Mouse (Mus musculus) midbrain, embryonic 12.5 days (tissue): ENCODE results near the gene BC005624. TPM values are rescaled to one million over a fixed set of nuclear protein-coding genes. Genes with fewer than 3 reads are reported as not detected.
"Not testable (repeated sequence)": the region's sequence is repeated elsewhere in the genome, so short reads cannot be mapped to it uniquely, and the experiment has no call there.

ENCODE experiments used
- ATAC-seq: fragments of 200-750 bp; cut with Nextera tagmentation; 2 replicates; pipeline ENCODE4 v1.8.0; 2017; ENCODE audit warnings: low read depth, moderate TSS enrichment, moderate library complexity; ENCODE audit not compliant: low FRiP score
- H3K27ac ChIP-seq: fragments of 300-500 bp; sonication (generic); replicated peaks from 2 replicates; pipeline ENCODE4 v1.5.1; 2016; ENCODE audit warnings: mild to moderate bottlenecking
- H3K27me3 ChIP-seq: fragments of 300-500 bp; sonication (generic); 2 replicates; pipeline ENCODE4 v1.6.1; 2016; ENCODE audit warnings: mild to moderate bottlenecking
- H3K36me3 ChIP-seq: fragments of 300-500 bp; sonication (generic); 2 replicates; pipeline ENCODE4 v1.6.1; 2016
- H3K4me1 ChIP-seq: fragments of 300-500 bp; sonication (generic); 2 replicates; pipeline ENCODE4 v1.6.1; 2016
- H3K4me2 ChIP-seq: fragments of 300-500 bp; sonication (generic); replicated peaks from 2 replicates; pipeline ENCODE4 v1.6.1; 2016; ENCODE audit warnings: mild to moderate bottlenecking, moderate library complexity
- H3K4me3 ChIP-seq: fragments of 300-500 bp; sonication (generic); 2 replicates; pipeline ENCODE4 v1.5.1; 2016; ENCODE audit warnings: mild to moderate bottlenecking
- H3K9ac ChIP-seq: fragments of 300-500 bp; sonication (generic); replicated peaks from 2 replicates; pipeline ENCODE4 v1.6.1; 2016; ENCODE audit warnings: mild to moderate bottlenecking, moderate library complexity
- H3K9me3 ChIP-seq: fragments of 300-500 bp; sonication (generic); 2 replicates; pipeline ENCODE4 v1.6.1; 2016; ENCODE audit warnings: mild to moderate bottlenecking
- WGBS: fragments of 180-500 bp; shearing (Covaris S2); methylation state at CpG from one replicate; pipeline ENCODE4 v1.1.7; 2016; 5-methylcytosine and 5-hydroxymethylcytosine counted together
- polyA plus RNA-seq: library from polyadenylated mRNA; unstranded; fragments of >200 nt; fragmentation: Nextera tagmentation; extraction: Ambion mirVana; gene quantifications from 2 replicates; pipeline ENCODE4 v1.2.1, GENCODE M21; 2016

Gene BC005624
- polyA plus RNA-seq, 1 experiment from 2014 or later, result 70.8 TPM

- Histone ChIP-seq H3K27ac (no peak overlapping the region), H3K4me1 (peaks cover 18% of the 10 kb centered on the region), H3K4me2 (no peak overlapping the region), H3K4me3 (no peak overlapping the region), H3K9me3 (no peaks in the 10 kb centered on the region), H3K27me3 (no peaks in the 10 kb centered on the region), H3K36me3 (peaks cover 54% of the 10 kb centered on the region), H3K9ac (no peak overlapping the region)
- ATAC-seq, result no peak
- 95% methylated on average over 8 of the region's 8 CpGs for WGBS
Measured at GRCm38 (mm10) chr2:30965627-30966026, 16.4 kb downstream of the BC005624 start.

DNA sequence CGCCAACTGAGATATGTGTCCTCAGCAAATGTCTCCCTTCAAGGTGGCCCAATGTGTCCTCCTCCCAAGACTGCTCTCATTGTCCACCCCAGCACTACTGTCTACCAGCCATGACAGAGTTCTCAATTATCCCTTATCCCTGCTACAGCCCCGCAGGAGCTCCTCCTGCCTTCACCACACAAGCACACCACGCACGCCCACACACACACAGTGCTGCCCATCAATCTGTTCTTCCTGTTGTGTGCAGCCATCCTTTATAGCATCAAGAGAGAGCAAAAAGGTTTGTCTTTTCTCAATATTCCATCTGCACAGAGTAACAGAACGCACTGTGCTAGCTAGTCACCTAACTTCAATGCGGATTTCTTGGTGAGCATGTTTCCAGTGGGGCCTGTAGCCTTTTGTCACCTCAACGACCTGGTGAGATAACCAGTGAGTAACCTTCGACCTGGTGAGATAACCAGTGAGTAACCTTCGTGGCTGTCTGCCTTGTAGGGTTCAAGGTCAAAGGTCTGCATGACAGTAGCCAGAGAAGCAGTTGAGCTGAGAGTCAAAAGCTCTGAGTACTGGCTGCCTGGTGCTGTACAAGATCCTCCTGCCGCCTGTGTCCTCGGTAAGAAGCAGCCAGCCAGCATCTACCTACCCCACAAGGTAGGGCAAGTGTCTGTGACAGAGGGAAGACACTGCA, 19.3 kb downstream of the BC005624 start:
- 93% methylated on average over 11 of the region's 11 CpGs for WGBS
- H3K4me3 ChIP-seq, result no peak overlapping the region
- no peak overlapping the region for H3K4me2 ChIP-seq
- no peak for ATAC-seq
- H3K27ac ChIP-seq, result no peak overlapping the region
- H3K9me3 ChIP-seq, result no peaks in the 10 kb centered on the region
- H3K9ac ChIP-seq, result no peak overlapping the region
- H3K4me1 ChIP-seq, result peaks cover 18% of the 10 kb centered on the region
- H3K27me3 ChIP-seq, result no peaks in the 10 kb centered on the region
- H3K36me3 ChIP-seq, result peaks cover 80% of the 10 kb centered on the region

DNA sequence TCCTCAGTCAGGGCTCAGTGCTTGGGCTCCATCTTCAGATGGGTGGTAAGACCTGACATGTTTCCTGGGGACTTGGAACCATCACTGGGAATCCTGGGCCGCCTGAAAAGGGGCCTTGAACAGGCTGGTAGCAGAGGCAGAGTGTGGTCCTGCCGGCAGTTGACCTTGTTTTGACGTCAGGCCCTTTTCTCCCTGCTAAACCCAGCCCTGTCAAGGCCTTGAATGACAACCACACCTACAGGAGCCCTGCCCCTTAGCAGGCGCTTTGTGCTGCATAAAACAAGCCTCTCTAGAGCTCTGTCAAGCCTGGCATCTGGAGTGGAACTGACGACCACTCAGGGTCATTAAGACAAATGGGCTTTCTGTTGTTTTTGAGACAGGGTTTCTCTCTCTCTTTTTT, 22.1 kb downstream of the BC005624 start:
- Histone ChIP-seq H3K36me3 (peaks cover 100% of the 10 kb centered on the region), H3K9me3 (no peaks in the 10 kb centered on the region), H3K4me2 (no peak overlapping the region), H3K4me3 (no peak overlapping the region), H3K4me1 (peaks cover 11% of the 10 kb centered on the region), H3K9ac (no peak overlapping the region), H3K27ac (no peak overlapping the region), H3K27me3 (no peaks in the 10 kb centered on the region)
- no peak for ATAC-seq
- WGBS, result 63% methylated on average over 5 of the region's 5 CpGs

GRCm38 (mm10) chr2:30958726-30959125, 23.3 kb downstream of the BC005624 start:
- Histone ChIP-seq H3K9me3 (no peaks in the 10 kb centered on the region), H3K27me3 (no peaks in the 10 kb centered on the region), H3K4me3 (no peak overlapping the region), H3K9ac (no peak overlapping the region), H3K36me3 (peaks cover 89% of the 10 kb centered on the region), H3K4me1 (peaks cover 22% of the 10 kb centered on the region), H3K27ac (no peak overlapping the region), H3K4me2 (no peak overlapping the region)
- WGBS, result 93% methylated on average over 14 of the region's 14 CpGs
- no peak for ATAC-seq

GRCm38 (mm10) chr2:30957511-30957910, 24.5 kb downstream of the BC005624 start:
- H3K36me3 ChIP-seq, result peaks cover 77% of the 10 kb centered on the region
- H3K9ac ChIP-seq, result no peak overlapping the region
- ATAC-seq, result no peak
- H3K27ac ChIP-seq, result no peak overlapping the region
- 89% methylated on average over 4 of the region's 4 CpGs for WGBS
- H3K27me3 ChIP-seq, result no peaks in the 10 kb centered on the region
- H3K4me2 ChIP-seq, result no peak overlapping the region
- no peak overlapping the region for H3K4me3 ChIP-seq
- no peaks in the 10 kb centered on the region for H3K9me3 ChIP-seq
- peaks cover 27% of the 10 kb centered on the region for H3K4me1 ChIP-seq

DNA sequence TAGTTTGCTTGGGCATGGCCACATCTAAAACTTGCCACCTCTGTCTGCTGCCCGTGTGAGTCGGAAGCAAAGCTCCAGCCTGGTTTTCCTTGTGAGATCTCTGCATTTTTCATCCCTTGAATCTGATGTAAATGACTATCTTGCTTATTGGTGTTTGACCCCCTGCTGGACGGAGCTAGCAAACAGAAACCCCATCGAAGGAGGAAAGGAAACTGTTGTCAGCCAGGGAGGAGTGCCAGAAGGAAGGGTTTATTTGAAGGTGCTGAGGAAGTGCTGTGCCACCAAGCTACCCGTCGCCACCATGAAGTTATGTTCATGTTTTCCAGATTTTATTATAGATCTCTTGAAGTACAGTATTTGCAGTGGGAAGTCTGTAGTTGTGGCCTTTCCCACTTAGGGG, 27.2 kb downstream of the BC005624 start:
- Histone ChIP-seq H3K27me3 (no peaks in the 10 kb centered on the region), H3K4me2 (peak overlapping the region; percentile 92), H3K4me1 (peaks cover 27% of the 10 kb centered on the region), H3K27ac (no peak overlapping the region), H3K9ac (peak overlapping the region; percentile 92; the same call in 1 of the 2 replicates), H3K36me3 (peaks cover 50% of the 10 kb centered on the region), H3K9me3 (no peaks in the 10 kb centered on the region), H3K4me3 (peak overlapping the region; percentile 95; the same call in 1 of the 2 replicates)
- ATAC-seq, result no peak
- WGBS, result 85% methylated on average over 6 of the region's 6 CpGs

GRCm38 (mm10) chr2:30952824-30953490, 29.0 kb downstream of the BC005624 start, which contains the start of gene Tor1b:
Gene Tor1b (plus strand): TSS chr2:30952959.
- H3K4me3 ChIP-seq, result peak within 1 kb of the TSS; percentile 95
- H3K4me1 ChIP-seq, result peaks cover 27% of the 10 kb centered on the region
- H3K36me3 ChIP-seq, result peaks cover 32% of the 10 kb centered on the region
- ATAC-seq, result peak; percentile 88
- no peaks in the 10 kb centered on the region for H3K9me3 ChIP-seq
- under 1% methylated on average over 58 of the region's 60 CpGs for WGBS
- peak within 1 kb of the TSS; percentile 92 for H3K4me2 ChIP-seq
- H3K9ac ChIP-seq, result peak within 1 kb of the TSS; percentile 92
- H3K27me3 ChIP-seq, result no peaks in the 10 kb centered on the region
- H3K27ac ChIP-seq, result peak within 1 kb of the TSS; percentile 83

DNA sequence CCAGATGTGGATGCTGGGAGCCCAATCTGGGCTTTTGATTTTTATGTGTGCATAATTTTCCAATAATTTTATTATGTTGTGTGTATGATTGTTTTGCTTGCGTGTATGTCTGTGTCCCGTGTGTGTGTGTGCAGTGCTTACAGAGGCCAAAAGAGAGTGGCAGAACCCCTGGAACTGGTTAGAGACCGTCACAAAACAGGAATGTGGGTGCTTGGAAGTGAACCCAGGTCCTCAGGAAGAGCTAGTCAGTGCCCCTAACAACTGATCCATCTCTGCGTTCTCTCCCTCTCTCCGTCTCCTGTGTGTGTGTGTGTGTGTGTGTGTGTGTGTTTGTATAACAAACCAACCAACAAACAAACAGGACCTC, 29.6 kb downstream of the BC005624 start:
- Histone ChIP-seq H3K9me3 (no peaks in the 10 kb centered on the region), H3K27me3 (no peaks in the 10 kb centered on the region), H3K36me3 (peaks cover 26% of the 10 kb centered on the region), H3K4me3 (peak overlapping the region; percentile 95), H3K27ac (peak overlapping the region; percentile 83), H3K9ac (no peak overlapping the region; the same call in 1 of the 2 replicates), H3K4me2 (peak overlapping the region; percentile 92), H3K4me1 (peaks cover 27% of the 10 kb centered on the region)
- ATAC-seq, result no peak; the same call in 1 of the 2 replicates
- 29% methylated on average over 5 of the region's 5 CpGs for WGBS

GRCm38 (mm10) chr2:30942603-30943011, 39.4 kb downstream of the BC005624 start:
- Histone ChIP-seq H3K4me3 (no peak overlapping the region), H3K9me3 (no peaks in the 10 kb centered on the region), H3K27me3 (peaks cover 6% of the 10 kb centered on the region; the same call in 1 of the 2 replicates), H3K36me3 (no peaks in the 10 kb centered on the region), H3K4me1 (no peaks in the 10 kb centered on the region), H3K4me2 (peak overlapping the region; percentile 36), H3K27ac (no peak overlapping the region), H3K9ac (no peak overlapping the region)
- WGBS, result 28% methylated on average over 16 of the region's 16 CpGs
- ATAC-seq, result no peak

DNA sequence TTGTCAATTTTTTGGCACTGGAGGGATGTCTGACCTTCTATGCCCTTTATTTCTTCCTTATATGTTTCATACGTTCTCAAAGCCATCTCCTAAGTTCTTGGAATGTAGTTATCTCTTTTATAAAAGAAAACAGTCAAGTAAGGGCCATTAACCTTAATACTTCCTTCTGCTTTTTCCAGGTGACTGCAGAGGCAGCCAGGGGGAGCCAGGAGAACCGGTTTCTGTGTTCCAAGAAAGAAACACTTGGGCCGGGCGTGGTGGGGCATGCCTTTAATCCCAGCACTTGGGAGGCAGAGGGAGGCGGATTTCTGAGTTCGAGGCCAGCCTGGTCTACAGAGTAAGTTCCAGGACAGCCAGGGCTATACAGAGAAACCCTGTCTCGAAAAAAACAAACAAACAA, 39.9 kb downstream of the BC005624 start:
- not testable (repeated sequence) for H3K4me1 ChIP-seq, ATAC-seq, H3K27ac ChIP-seq, H3K36me3 ChIP-seq, H3K4me2 ChIP-seq, H3K9me3 ChIP-seq, H3K9ac ChIP-seq, H3K27me3 ChIP-seq, H3K4me3 ChIP-seq
- 61% methylated on average over 7 of the region's 7 CpGs for WGBS

DNA sequence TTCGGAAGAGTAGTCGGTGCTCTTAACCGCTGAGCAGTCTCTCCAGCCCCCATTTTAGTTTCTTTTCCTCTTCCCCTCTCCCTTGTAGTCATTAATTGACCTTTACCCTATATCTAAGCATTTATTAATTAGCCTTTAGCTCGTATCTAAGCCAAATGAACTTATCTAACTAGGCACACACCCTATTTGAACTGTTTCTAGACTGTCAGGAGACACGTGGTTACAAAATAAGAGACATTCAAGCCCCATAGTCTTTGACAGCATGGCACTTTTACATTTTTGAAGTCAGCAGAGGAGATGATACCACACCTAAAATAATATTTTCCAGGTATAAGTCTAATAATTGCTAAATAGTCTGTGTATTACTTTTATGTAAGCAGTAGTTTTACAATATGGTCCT, 40.4 kb downstream of the BC005624 start:
- no peaks in the 10 kb centered on the region for H3K36me3 ChIP-seq
- 94% methylated on average over 5 of the region's 5 CpGs for WGBS
- H3K27me3 ChIP-seq, result peaks cover 6% of the 10 kb centered on the region; the same call in 1 of the 2 replicates
- ATAC-seq, result no peak
- no peaks in the 10 kb centered on the region for H3K9me3 ChIP-seq
- H3K27ac ChIP-seq, result no peak overlapping the region
- no peak overlapping the region for H3K4me3 ChIP-seq
- H3K9ac ChIP-seq, result no peak overlapping the region
- no peaks in the 10 kb centered on the region for H3K4me1 ChIP-seq
- no peak overlapping the region for H3K4me2 ChIP-seq

DNA sequence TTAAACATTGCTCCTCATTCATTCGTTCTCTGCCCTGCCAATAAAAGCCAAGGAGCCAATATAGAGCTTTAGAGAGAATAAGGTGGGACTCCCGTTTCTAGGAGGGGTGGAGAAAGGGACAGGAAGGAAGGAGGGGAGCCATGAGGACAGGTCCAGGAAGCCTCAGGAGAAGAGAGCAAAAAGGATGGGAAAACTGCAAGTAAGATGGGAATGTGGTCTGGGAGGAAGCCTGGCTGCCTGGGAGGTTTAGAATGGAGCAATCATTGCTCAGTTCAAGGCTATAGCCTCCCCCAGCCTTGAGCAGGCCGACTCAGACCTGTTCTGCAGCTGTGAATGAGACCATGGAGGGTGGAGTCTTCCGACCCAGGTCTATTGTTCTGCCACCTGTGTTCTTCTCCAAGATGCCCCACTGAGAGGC, 43.4 kb downstream of the BC005624 start:
- no peak overlapping the region for H3K9ac ChIP-seq
- no peaks in the 10 kb centered on the region for H3K9me3 ChIP-seq
- no peaks in the 10 kb centered on the region for H3K4me1 ChIP-seq
- H3K4me3 ChIP-seq, result no peak overlapping the region
- H3K4me2 ChIP-seq, result no peak overlapping the region
- no peaks in the 10 kb centered on the region for H3K36me3 ChIP-seq
- peaks cover 6% of the 10 kb centered on the region; the same call in 1 of the 2 replicates for H3K27me3 ChIP-seq
- H3K27ac ChIP-seq, result no peak overlapping the region
- no peak for ATAC-seq
- 46% methylated on average over 4 of the region's 4 CpGs for WGBS
